Mouse (Mus musculus) mouse trophoblast stem cell (cell line): ENCODE results near the gene Cd300a.
"Not testable (repeated sequence)": the region's sequence is repeated elsewhere in the genome, so short reads cannot be mapped to it uniquely, and the experiment has no call there.

Experiments
- in situ Hi-C, 2 experiments: fragments of 300-500 bp; cut with MseI, MboI; formaldehyde crosslinking; loops; 2 replicates in 1 of 2; 3 replicates in 1 of 2; pipeline ENCODE4 v1.15.1; 2025

Cd300a gene

DNA sequence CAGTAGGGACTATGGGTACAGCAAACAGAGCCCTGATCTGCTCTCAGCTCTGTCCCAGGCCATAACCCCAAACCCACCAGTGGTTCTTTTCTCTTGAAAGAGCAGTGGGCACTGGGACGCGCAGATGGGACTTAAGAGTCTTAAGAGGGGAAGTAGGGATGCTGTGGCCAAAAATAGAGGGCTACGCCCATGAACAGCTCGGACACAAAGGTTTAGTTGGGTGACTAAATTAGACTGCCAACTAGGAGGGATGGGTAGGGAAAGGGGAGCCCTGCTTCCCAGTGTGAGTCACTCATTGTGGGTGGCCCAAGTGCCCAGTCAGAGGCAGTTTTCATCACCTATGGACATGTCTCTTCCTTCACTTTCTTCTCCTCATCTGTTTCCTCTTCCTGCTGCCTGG lies 13.4 kb downstream of the Cd300a start:
- in situ Hi-C loops = no loop called here

DNA sequence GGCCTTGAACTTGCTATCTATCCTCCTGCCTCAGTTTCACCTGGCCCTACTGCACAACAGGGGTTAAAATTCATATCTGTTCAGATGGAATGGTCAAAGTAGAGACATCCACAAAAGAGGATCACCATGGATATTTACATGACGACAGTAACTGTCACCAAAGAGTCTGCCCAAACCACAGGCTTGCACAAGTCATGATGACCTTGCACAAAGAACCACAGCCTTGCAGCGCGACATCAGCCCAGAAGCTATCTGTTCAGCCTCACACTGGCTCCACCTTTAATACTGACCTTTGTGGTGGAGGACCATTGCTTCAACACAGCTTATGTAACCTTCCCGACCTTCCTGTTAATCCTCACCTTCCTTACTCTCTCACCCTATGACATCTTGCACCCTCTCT lies 17.7 kb downstream of the Cd300a start:
- in situ Hi-C loops = no loop called here

DNA sequence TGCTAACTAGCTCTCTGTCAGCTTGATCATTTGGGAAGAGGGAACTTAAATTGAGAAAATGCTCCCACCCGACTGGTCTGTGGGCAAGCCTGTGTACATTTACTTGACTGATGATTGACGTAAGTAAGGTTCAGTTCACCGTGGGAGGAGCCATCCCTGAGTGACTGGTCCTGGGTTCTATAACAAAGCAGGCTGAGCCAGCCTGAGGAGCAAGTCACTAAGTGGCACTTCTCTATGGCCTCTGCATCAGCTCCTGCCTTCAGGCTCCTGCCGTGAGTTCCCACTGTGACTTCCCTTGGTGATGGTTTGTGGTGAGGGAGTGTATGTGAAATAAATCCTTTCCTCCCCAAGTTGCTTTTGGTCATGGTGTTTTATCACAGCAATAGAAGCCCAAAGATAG lies 18.2 kb downstream of the Cd300a start:
- in situ Hi-C loops = no loop called here

DNA sequence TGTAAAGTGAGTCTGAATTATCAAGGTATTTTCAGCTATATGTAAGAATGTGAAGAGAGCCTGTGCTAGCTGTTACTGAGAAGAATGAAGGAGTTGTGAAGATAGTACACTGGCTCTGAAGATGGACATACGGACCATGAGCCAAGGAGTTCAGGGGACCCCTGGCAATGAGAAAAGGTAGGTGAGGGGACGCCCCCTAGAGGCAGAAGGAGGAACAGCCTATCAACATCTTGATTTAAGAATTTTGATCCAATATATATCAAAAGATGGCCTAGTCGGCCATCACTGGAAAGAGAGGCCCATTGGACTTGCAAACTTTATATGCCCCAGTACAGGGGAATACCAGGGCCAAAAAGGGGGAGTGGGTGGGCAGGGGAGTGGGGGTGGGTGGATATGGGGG lies 19.7 kb downstream of the Cd300a start:
- in situ Hi-C loops = not testable (repeated sequence)

DNA sequence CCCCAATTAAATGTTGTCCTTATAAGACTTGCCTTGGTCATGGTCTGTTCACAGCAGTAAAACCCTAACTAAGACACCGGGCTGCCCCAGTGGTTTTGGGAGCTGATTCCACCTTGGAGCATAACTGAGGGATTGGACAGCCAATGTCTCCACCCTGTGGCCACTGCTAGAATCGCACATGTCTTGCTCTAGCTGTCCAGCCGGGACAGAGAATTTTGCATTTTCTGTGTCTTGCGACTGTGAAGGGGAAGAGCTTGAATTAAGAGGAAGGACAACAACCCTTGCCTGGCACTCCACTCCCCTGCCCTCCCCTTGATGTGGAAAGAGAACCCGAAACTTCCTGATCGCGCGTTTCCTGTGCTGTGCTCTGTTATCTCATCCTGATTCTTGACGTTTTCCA lies 23.0 kb downstream of the Cd300a start:
- in situ Hi-C loops = loop anchor here (5.0 to 10.0 kb wide), 4 partner anchors 41 to 171 kb away; no protein-coding TSS in a partner anchor

DNA sequence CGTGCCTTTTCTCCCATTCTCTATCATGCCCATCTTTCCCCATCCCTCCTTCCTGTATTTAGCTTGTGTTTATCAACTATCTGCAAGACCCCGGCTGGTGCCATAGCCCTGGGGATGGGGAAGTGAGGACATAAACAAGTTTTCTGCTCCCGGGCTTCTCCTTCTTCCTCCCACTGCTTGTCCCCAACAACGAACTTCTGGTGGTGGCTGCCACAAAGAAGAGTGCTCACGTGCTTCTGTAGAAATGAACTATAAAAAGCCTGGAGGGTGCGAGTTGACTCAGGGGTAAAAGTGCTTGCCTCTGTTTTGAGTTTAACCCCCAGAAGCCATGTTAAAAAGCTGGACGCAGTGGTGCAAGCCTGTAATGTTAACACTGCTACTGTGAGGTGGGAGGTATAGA lies 25.1 kb downstream of the Cd300a start:
- in situ Hi-C loops = loop anchor here (5.0 to 10.0 kb wide), 4 partner anchors 43 to 173 kb away; no protein-coding TSS in a partner anchor

DNA sequence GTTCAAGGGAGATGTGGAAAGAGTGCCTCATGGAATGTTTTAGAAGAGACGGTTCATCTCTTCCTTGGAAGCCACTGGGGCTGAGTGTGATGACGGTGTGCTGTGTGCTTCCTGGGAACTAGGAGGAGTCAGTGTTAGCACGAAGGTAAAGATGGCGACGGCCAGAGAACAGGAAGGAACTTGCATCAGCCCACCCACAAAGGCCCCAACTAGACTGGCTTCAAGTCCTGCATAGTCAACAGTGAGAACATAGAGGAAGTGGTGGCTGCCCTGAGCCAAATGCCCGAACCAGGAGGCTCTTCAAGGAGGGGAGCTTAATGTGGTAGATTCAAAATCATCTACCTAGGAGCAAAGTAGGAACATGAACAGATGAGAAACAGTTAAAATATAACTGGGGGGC lies 27.3 kb downstream of the Cd300a start:
- in situ Hi-C loops = loop anchor here in 1 of 2 experiments (10.0 kb wide), 1 partner anchor 172 kb away; no protein-coding TSS in a partner anchor

DNA sequence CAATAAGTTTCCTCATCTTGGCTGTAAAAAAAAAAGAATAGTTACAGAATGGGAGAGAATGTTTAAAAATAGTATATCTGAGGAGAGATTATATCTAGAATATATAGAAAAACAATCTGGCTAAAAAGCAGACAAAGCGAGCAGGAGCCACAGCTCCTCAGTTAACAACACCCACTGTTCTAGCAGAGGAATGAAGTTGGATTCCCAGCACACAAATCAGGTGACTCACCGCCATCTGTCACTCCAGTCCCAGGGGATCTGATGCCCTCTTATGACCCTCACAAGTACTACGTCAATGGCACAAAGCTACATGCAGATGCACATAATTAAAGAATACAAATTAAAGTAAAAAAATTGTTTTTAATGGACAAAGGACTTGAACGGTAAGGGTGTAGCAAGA lies 32.6 kb downstream of the Cd300a start:
- in situ Hi-C loops = no loop called here

DNA sequence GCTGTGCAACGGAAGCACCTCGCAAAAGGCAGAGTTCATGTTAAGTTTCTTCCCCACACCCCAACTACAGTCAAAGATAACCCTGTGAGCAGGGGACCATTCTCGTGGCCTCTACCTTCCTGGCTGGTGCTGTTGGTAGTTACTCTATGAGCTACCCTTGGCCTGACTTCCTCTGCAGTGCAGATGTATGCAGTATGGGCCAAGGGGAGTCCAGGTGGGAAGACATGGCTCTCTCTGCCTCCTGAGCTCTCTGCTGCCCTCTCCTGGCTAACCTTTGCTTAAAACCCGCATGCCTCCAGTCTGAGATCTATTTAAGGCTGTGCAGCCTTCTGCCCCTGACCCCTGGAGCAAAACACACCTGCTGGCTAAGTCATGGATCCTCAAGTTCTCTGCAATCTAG lies 34.1 kb downstream of the Cd300a start:
- in situ Hi-C loops = no loop called here

DNA sequence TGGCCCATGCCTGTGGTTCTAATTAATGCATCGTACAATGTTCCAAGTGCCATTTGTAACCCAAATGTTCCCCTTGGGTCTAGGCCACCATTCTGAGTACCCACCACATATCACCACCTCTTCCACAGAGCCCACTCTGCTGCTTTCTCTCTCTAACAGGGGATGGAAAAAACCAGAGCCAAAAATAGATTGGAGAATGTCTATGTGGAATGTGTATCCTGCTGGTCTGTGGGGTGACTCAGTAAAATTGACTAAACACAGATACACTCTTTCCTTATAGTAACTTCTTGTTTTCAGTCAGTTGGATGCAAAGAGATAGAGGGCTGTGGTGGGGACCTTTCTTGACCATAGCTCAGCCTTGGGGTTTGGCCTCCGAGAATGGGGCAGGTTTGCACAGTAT lies 39.7 kb downstream of the Cd300a start:
- in situ Hi-C loops = no loop called here

DNA sequence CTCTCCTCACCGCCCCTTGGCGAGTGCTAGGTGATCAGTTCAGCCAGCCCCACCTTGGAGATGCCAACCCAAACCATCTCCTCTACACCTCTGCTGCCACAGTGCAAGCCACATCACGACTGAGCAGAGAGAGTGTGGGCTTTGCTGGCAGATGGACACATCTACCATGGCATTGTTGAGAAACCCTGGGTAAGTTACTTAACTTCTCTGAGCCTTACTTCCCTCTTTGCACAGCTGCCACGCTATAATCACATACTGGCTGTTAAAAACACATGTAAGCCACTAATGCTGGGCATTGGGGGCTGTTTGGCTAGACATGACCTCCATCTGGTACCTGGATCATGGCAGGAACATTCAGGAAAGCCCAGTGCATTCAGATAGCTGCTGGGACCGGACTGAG lies 41.2 kb downstream of the Cd300a start:
- in situ Hi-C loops = loop anchor here in 1 of 2 experiments (10.0 kb wide), 1 partner anchor 124 kb away; no protein-coding TSS in a partner anchor

DNA sequence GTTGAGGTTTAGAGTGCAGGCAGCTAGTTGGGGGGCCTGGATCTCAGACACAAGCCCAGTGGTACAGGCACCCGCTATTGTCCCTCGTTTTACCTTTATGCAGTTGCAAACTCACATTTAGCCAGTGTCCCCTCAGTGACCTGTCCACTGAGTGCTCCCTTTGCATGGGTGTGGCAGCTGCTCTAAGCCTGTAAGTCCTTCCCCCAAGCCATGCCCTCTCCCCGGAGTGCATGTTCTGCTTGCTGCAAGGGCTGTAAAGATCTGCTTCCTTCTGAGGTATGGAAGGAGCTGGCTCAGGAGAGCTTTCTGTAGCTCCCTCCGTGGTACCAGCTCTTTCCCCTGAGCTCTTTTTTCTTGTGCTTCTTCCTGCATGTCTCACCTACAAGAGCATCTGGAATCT lies 43.8 kb downstream of the Cd300a start:
- in situ Hi-C loops = loop anchor here in 1 of 2 experiments (10.0 kb wide), 1 partner anchor 121 kb away; no protein-coding TSS in a partner anchor

DNA sequence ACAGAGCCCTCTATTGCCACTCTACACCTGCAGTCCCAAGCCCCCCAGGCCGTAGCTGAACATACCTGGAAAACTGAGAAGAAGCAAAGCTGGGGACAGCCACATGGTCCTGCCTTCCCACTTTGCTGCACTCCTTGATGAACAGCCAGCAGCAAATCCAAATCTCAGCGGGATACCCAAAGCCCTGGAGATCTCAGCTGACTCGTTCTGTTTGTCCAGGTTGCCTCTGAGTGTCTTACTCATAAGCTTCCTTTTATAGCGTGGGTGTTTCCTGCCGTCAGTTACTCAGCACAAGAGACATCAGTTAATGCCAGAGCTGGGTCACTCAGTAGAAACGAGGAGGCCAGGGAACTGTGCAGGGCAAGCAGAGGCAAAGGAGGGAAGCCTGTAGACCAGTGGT lies 44.3 kb downstream of the Cd300a start, which contains the start of gene Cd300lb:
Cd300lb (minus strand) TSS at position 243 of the 400 bp plus-strand sequence.
- in situ Hi-C loops = loop anchor here in 1 of 2 experiments (10.0 kb wide), 1 partner anchor 121 kb away; no protein-coding TSS in a partner anchor
